Comparison of ENCODE assay signal across 8 mouse cellular contexts in the genomic region with DNA sequence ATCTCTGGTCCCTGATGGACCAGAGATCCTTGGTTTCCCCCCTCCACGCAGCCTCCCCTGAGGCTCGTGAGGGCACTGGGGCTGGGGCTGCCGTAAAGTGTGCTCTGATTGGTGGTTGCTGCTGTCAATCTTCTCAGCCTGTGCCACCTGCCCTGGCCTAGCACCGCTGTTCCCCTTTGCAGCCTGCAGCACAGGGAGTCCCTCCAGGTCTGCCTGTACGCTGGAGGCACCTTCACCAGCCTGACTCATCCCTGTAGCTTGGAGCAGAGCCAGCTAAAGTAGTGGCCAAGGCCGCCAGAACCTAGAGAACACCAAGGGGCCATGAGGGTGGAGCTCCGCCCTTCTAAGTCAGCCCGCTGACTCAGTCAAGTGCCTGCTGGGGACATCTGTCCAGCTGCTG. TPM values are rescaled to one million over a fixed set of nuclear protein-coding genes. Genes with fewer than 3 reads are reported as not detected.
A peak's percentile ranks its signal among the peaks of the same experiment; 100 is the strongest.
DNase-seq lines count a peak whose midpoint lies in the region; ATAC-seq and TF ChIP-seq lines count a peak whose summit lies in the region.

No protein-coding gene starts in this region.

- peak overlapping the region; percentile 58 for H3K27ac ChIP-seq in forebrain, embryonic 10.5 days
- no peak overlapping the region for H3K27ac ChIP-seq in forebrain, postnatal 0 days (ENCODE audit: low read depth, low read length)
- H3K27ac ChIP-seq in hindbrain, postnatal 0 days, result no peak overlapping the region
- no peak overlapping the region for H3K27ac ChIP-seq in stomach, embryonic 14.5 days (ENCODE audit: low read length)

- no peak for ATAC-seq in forebrain, postnatal 0 days
- ATAC-seq in hindbrain, postnatal 0 days, result no peak
- 0 out of 2 replicates have a peak, but pooled peaks have one; percentile 26 for ATAC-seq in stomach, embryonic 14.5 days (ENCODE audit: insufficient number of reproducible peaks, insufficient read depth, low FRiP score, low read depth)

- peak overlapping the region; percentile 27 for H3K4me3 ChIP-seq in forebrain, embryonic 10.5 days
- H3K4me3 ChIP-seq in forebrain, postnatal 0 days (ENCODE audit: low read depth, low read length), result no peak overlapping the region
- H3K4me3 ChIP-seq in hindbrain, postnatal 0 days (ENCODE audit: low read length), result no peak overlapping the region
- H3K4me3 ChIP-seq in stomach, embryonic 14.5 days (ENCODE audit: low read depth, low read length), result no peak overlapping the region

- DNase-seq in forebrain, embryonic 10.5 days (ENCODE audit: extremely low spot score, low spot score), result no peak
- DNase-seq in forebrain, postnatal 0 days, result no peak
- peak; percentile 47 for DNase-seq in thymus, postnatal 4 days
- DNase-seq in thymus, postnatal 25 days, result no peak
- peak; percentile 23 for DNase-seq in hindbrain, postnatal 0 days (ENCODE audit: low spot score)
- DNase-seq in gastrocnemius, adult 8-10 months (ENCODE audit: low spot score in 2 of 2), result no peak
- no peak for DNase-seq in Muller cell, postnatal 12 days (ENCODE audit: inconsistent ontology term)

- no peaks in the 10 kb centered on the region for H3K9me3 ChIP-seq in forebrain, embryonic 10.5 days
- H3K9me3 ChIP-seq in forebrain, postnatal 0 days (ENCODE audit: low read length), result no peaks in the 10 kb centered on the region
- no peaks in the 10 kb centered on the region for H3K9me3 ChIP-seq in hindbrain, postnatal 0 days (ENCODE audit: low read length)
- no peaks in the 10 kb centered on the region for H3K9me3 ChIP-seq in stomach, embryonic 14.5 days (ENCODE audit: control insufficient read depth, low read depth, low read length)

- 21% methylated on average over 8 of the region's 8 CpGs for WGBS in forebrain, embryonic 10.5 days
- WGBS in forebrain, postnatal 0 days, result 24% methylated on average over 8 of the region's 8 CpGs
- WGBS in hindbrain, postnatal 0 days, result 26% methylated on average over 8 of the region's 8 CpGs
- WGBS in stomach, embryonic 14.5 days, result 23% methylated on average over 8 of the region's 8 CpGs

- H3K4me1 ChIP-seq in forebrain, embryonic 10.5 days, result peaks cover 45% of the 10 kb centered on the region
- H3K4me1 ChIP-seq in forebrain, postnatal 0 days (ENCODE audit: insufficient read depth), result no peaks in the 10 kb centered on the region
- no peaks in the 10 kb centered on the region; the same call in 1 of the 2 replicates for H3K4me1 ChIP-seq in hindbrain, postnatal 0 days (ENCODE audit: insufficient read depth, low read length)
- no peaks in the 10 kb centered on the region for H3K4me1 ChIP-seq in stomach, embryonic 14.5 days (ENCODE audit: control insufficient read depth, insufficient read depth, low read length)

- TF ChIP-seq CTCF in forebrain, postnatal 0 days (IDR thresholded peaks at IDR 0.05; ENCODE audit: low read depth), result no peak
- no peak for TF ChIP-seq CTCF in hindbrain, postnatal 0 days (IDR thresholded peaks at IDR 0.05; ENCODE audit: low read depth)

- peaks cover 53% of the 10 kb centered on the region for H3K27me3 ChIP-seq in forebrain, embryonic 10.5 days (ENCODE audit: poor library complexity, severe bottlenecking)
- H3K27me3 ChIP-seq in forebrain, postnatal 0 days (ENCODE audit: insufficient read depth, low read length), result no peaks in the 10 kb centered on the region
- H3K27me3 ChIP-seq in hindbrain, postnatal 0 days (ENCODE audit: insufficient read depth, low read length), result no peaks in the 10 kb centered on the region
- H3K27me3 ChIP-seq in stomach, embryonic 14.5 days (ENCODE audit: control insufficient read depth, insufficient read depth, low read length), result no peaks in the 10 kb centered on the region

- no peak overlapping the region for H3K4me2 ChIP-seq in forebrain, postnatal 0 days (ENCODE audit: low read depth)
- H3K4me2 ChIP-seq in hindbrain, postnatal 0 days (ENCODE audit: low read depth, low read length), result no peak overlapping the region
- no peak overlapping the region for H3K4me2 ChIP-seq in stomach, embryonic 14.5 days (replicated peaks; ENCODE audit: low read depth, low read length)

- no peaks in the 10 kb centered on the region for H3K36me3 ChIP-seq in forebrain, embryonic 10.5 days (replicated peaks)
- no peaks in the 10 kb centered on the region for H3K36me3 ChIP-seq in forebrain, postnatal 0 days (ENCODE audit: insufficient read depth)
- H3K36me3 ChIP-seq in hindbrain, postnatal 0 days (ENCODE audit: insufficient read depth, low read length), result no peaks in the 10 kb centered on the region
- H3K36me3 ChIP-seq in stomach, embryonic 14.5 days (ENCODE audit: control insufficient read depth, insufficient read depth, low read length), result no peaks in the 10 kb centered on the region

- no peak overlapping the region for H3K9ac ChIP-seq in forebrain, postnatal 0 days
- H3K9ac ChIP-seq in hindbrain, postnatal 0 days (replicated peaks; ENCODE audit: low read length), result no peak overlapping the region
- no peak overlapping the region for H3K9ac ChIP-seq in stomach, embryonic 14.5 days (replicated peaks; ENCODE audit: low read depth, low read length)

RNA-seq across cellular contexts. Expression of gene Padi1, which starts 7.7 kb away (rescaled TPM):
- 0.06 and 0.10 TPM in 2 replicates for polyA plus RNA-seq in forebrain, embryonic 10.5 days (2016; fragmentation: Nextera tagmentation; extraction: Ambion mirVana)
- total RNA-seq in forebrain, postnatal 0 days (2014; rRNA removed), result 0.08 and 0.10 TPM in 2 replicates
- 0.06 and 0.08 TPM in 2 replicates for polyA plus RNA-seq in forebrain, postnatal 0 days (2015; fragmentation: Nextera tagmentation; extraction: Ambion mirVana)
- total RNA-seq in hindbrain, postnatal 0 days (2014; rRNA removed), result 0.25 TPM in 1 of 2 replicates, not detected in the other
- polyA plus RNA-seq in hindbrain, postnatal 0 days (2015; fragmentation: Nextera tagmentation; extraction: Ambion mirVana), result 0.05 TPM in 1 of 2 replicates, not detected in the other
- polyA plus RNA-seq in stomach, embryonic 14.5 days (2014; fragmentation: Nextera tagmentation; extraction: Ambion mirVana), result 0.08 and 0.13 TPM in 2 replicates
- total RNA-seq in gastrocnemius, adult 8-10 months (2022), result under 1 TPM in 1 of 4 experiments, not detected in 3; 0.07 TPM

RNA-seq across cellular contexts. Expression of gene Padi3, which starts 27.4 kb away (rescaled TPM):
- 0.16 and 0.23 TPM in 2 replicates for polyA plus RNA-seq in forebrain, embryonic 10.5 days (2016; fragmentation: Nextera tagmentation; extraction: Ambion mirVana)
- not detected in 2 replicates for total RNA-seq in forebrain, postnatal 0 days (2014; rRNA removed)
- polyA plus RNA-seq in forebrain, postnatal 0 days (2015; fragmentation: Nextera tagmentation; extraction: Ambion mirVana), result 0.06 TPM in 1 of 2 replicates, not detected in the other
- total RNA-seq in hindbrain, postnatal 0 days (2014; rRNA removed), result not detected in 2 replicates
- 0.05 TPM in 2 replicates for polyA plus RNA-seq in hindbrain, postnatal 0 days (2015; fragmentation: Nextera tagmentation; extraction: Ambion mirVana)
- not detected in 2 replicates for polyA plus RNA-seq in stomach, embryonic 14.5 days (2014; fragmentation: Nextera tagmentation; extraction: Ambion mirVana)
- total RNA-seq in gastrocnemius, adult 8-10 months (2022), result 1 to 10 TPM in 2 of 4 experiments, under 1 TPM in 2; 0.74 to 2.0 (median 1.5) TPM

Comparison
In these comparisons a context has a peak if more than half of its experiments do, and no peak if none do; other contexts are left out.
1. DNase-seq: peak in thymus, postnatal 4 days (single experiment) and hindbrain, postnatal 0 days (single experiment); none in forebrain, embryonic 10.5 days (single experiment), forebrain, postnatal 0 days (single experiment), thymus, postnatal 25 days (single experiment), gastrocnemius, adult 8-10 months (0 of 2) and Muller cell, postnatal 12 days (single experiment).